Mouse (Mus musculus): ENCODE results near the gene Klhl11. TPM values are rescaled to one million over a fixed set of nuclear protein-coding genes. Genes with fewer than 3 reads are reported as not detected.

The Klhl11 gene
- polyA plus RNA-seq, 1 experiment from 2014 or later = 6.6 TPM

GRCm38 (mm10) chr11:100471352-100472196 is 967 bp downstream of the Klhl11 start:
- 4% methylated on average over 30 of the region's 30 CpGs for WGBS
- Histone ChIP-seq H3K4me2 (peak overlapping the region; percentile 99), H3K4me3 (peak overlapping the region; percentile 97), H3K4me1 (peaks cover 25% of the 10 kb centered on the region), H3K27me3 (replicated peaks) (no peaks in the 10 kb centered on the region), H3K27ac (replicated peaks) (peak overlapping the region; percentile 81), H3K9ac (peak overlapping the region; percentile 98), H3K9me3 (no peaks in the 10 kb centered on the region), H3K36me3 (peaks cover 25% of the 10 kb centered on the region)
- ATAC-seq (ENCODE audit: extremely low read depth, insufficient number of reproducible peaks, low FRiP score, low TSS enrichment) = no peak

GRCm38 (mm10) chr11:100465833-100466232 is 6.7 kb downstream of the Klhl11 start:
- WGBS = 32% methylated on average over 1 of the region's 1 CpGs
- no peak overlapping the region for H3K4me3 ChIP-seq
- no peak overlapping the region for H3K4me2 ChIP-seq
- H3K27ac ChIP-seq (replicated peaks) = no peak overlapping the region
- no peaks in the 10 kb centered on the region for H3K9me3 ChIP-seq
- peaks cover 45% of the 10 kb centered on the region for H3K36me3 ChIP-seq
- no peak for ATAC-seq (ENCODE audit: extremely low read depth, insufficient number of reproducible peaks, low FRiP score, low TSS enrichment)
- H3K9ac ChIP-seq = no peak overlapping the region
- peaks cover 22% of the 10 kb centered on the region for H3K4me1 ChIP-seq
- H3K27me3 ChIP-seq (replicated peaks) = no peaks in the 10 kb centered on the region

GRCm38 (mm10) chr11:100465229-100465792 is 7.2 kb downstream of the Klhl11 start:
- Histone ChIP-seq H3K4me3 (no peak overlapping the region), H3K27ac (replicated peaks) (no peak overlapping the region), H3K4me2 (no peak overlapping the region), H3K4me1 (peaks cover 17% of the 10 kb centered on the region), H3K27me3 (replicated peaks) (no peaks in the 10 kb centered on the region), H3K9me3 (no peaks in the 10 kb centered on the region), H3K36me3 (peaks cover 49% of the 10 kb centered on the region), H3K9ac (no peak overlapping the region)
- WGBS = 83% methylated on average over 1 of the region's 1 CpGs
- ATAC-seq (ENCODE audit: extremely low read depth, insufficient number of reproducible peaks, low FRiP score, low TSS enrichment) = no peak

- WGBS = 91% methylated on average over 10 of the region's 10 CpGs
Observed at GRCm38 (mm10) chr11:100462699-100463098, 9.8 kb downstream of the Klhl11 start.

GRCm38 (mm10) chr11:100457711-100458110 is 14.8 kb downstream of the Klhl11 start:
- no peaks in the 10 kb centered on the region for H3K4me1 ChIP-seq
- WGBS = 82% methylated on average over 5 of the region's 5 CpGs
- H3K4me3 ChIP-seq = no peak overlapping the region
- H3K9ac ChIP-seq = no peak overlapping the region
- ATAC-seq (ENCODE audit: extremely low read depth, insufficient number of reproducible peaks, low FRiP score, low TSS enrichment) = no peak
- no peaks in the 10 kb centered on the region for H3K9me3 ChIP-seq
- no peak overlapping the region for H3K4me2 ChIP-seq
- H3K27me3 ChIP-seq (replicated peaks) = no peaks in the 10 kb centered on the region
- H3K27ac ChIP-seq (replicated peaks) = no peak overlapping the region
- H3K36me3 ChIP-seq = peaks cover 53% of the 10 kb centered on the region

More at GRCm38 (mm10) chr11:100462699-100463098, 9.8 kb downstream of the Klhl11 start:
- Histone ChIP-seq H3K4me2 (no peak overlapping the region), H3K9ac (no peak overlapping the region), H3K4me3 (no peak overlapping the region), H3K27ac (replicated peaks) (no peak overlapping the region), H3K36me3 (peaks cover 57% of the 10 kb centered on the region), H3K9me3 (no peaks in the 10 kb centered on the region), H3K27me3 (replicated peaks) (no peaks in the 10 kb centered on the region), H3K4me1 (peaks cover 9% of the 10 kb centered on the region)
- no peak for ATAC-seq (ENCODE audit: extremely low read depth, insufficient number of reproducible peaks, low FRiP score, low TSS enrichment)

GRCm38 (mm10) chr11:100457247-100457646 is 15.3 kb downstream of the Klhl11 start:
- H3K9ac ChIP-seq = no peak overlapping the region
- no peak overlapping the region for H3K4me2 ChIP-seq
- peaks cover 50% of the 10 kb centered on the region for H3K36me3 ChIP-seq
- WGBS = 70% methylated on average over 4 of the region's 4 CpGs
- no peak for ATAC-seq (ENCODE audit: extremely low read depth, insufficient number of reproducible peaks, low FRiP score, low TSS enrichment)
- no peak overlapping the region for H3K27ac ChIP-seq (replicated peaks)
- no peaks in the 10 kb centered on the region for H3K9me3 ChIP-seq
- no peaks in the 10 kb centered on the region for H3K27me3 ChIP-seq (replicated peaks)
- no peaks in the 10 kb centered on the region for H3K4me1 ChIP-seq
- no peak overlapping the region for H3K4me3 ChIP-seq

- peaks cover 20% of the 10 kb centered on the region for H3K4me1 ChIP-seq
- H3K4me2 ChIP-seq = no peak overlapping the region
- ATAC-seq (ENCODE audit: extremely low read depth, insufficient number of reproducible peaks, low FRiP score, low TSS enrichment) = no peak
- no peak overlapping the region for H3K27ac ChIP-seq (replicated peaks)
- no peak overlapping the region for H3K9ac ChIP-seq
- H3K36me3 ChIP-seq = peaks cover 19% of the 10 kb centered on the region
- no peak overlapping the region for H3K4me3 ChIP-seq
- H3K9me3 ChIP-seq = no peaks in the 10 kb centered on the region
- 87% methylated on average over 6 of the region's 6 CpGs for WGBS
- H3K27me3 ChIP-seq (replicated peaks) = no peaks in the 10 kb centered on the region
Observed at GRCm38 (mm10) chr11:100442625-100443024, 29.9 kb downstream of the Klhl11 start.

- Histone ChIP-seq H3K27ac (replicated peaks) (peak within 1 kb of the TSS; percentile 67), H3K4me1 (peaks cover 20% of the 10 kb centered on the region), H3K4me2 (peak within 1 kb of the TSS; percentile 71), H3K4me3 (peak within 1 kb of the TSS; percentile 91), H3K9me3 (no peaks in the 10 kb centered on the region), H3K36me3 (peaks cover 26% of the 10 kb centered on the region), H3K27me3 (replicated peaks) (no peaks in the 10 kb centered on the region), H3K9ac (peak within 1 kb of the TSS; percentile 95)
- ATAC-seq (ENCODE audit: extremely low read depth, insufficient number of reproducible peaks, low FRiP score, low TSS enrichment) = no peak
- 87% methylated on average over 8 of the region's 8 CpGs for WGBS
Observed at GRCm38 (mm10) chr11:100441797-100442196, 30.7 kb downstream of the Klhl11 start, which contains the start of the genes Nt5c3b and Klhl10. Nt5c3b (minus strand) TSS chr11:100441808. Klhl10 (plus strand) TSS chr11:100441917.

- Histone ChIP-seq H3K9ac (peak overlapping the region; percentile 95), H3K4me2 (peak overlapping the region; percentile 71), H3K27me3 (replicated peaks) (no peaks in the 10 kb centered on the region), H3K9me3 (no peaks in the 10 kb centered on the region), H3K4me3 (peak overlapping the region; percentile 91), H3K4me1 (peaks cover 20% of the 10 kb centered on the region), H3K36me3 (peaks cover 35% of the 10 kb centered on the region), H3K27ac (replicated peaks) (peak overlapping the region; percentile 67)
- WGBS = 2% methylated on average over 52 of the region's 52 CpGs
- ATAC-seq (ENCODE audit: extremely low read depth, insufficient number of reproducible peaks, low FRiP score, low TSS enrichment) = peak; percentile 74; the same call in 1 of the 2 replicates
Observed at GRCm38 (mm10) chr11:100440691-100441522, 31.6 kb downstream of the Klhl11 start.

GRCm38 (mm10) chr11:100437901-100438300 is 34.6 kb downstream of the Klhl11 start:
- ATAC-seq (ENCODE audit: extremely low read depth, insufficient number of reproducible peaks, low FRiP score, low TSS enrichment) = no peak
- Histone ChIP-seq H3K27ac (replicated peaks) (no peak overlapping the region), H3K4me1 (peaks cover 20% of the 10 kb centered on the region), H3K4me3 (no peak overlapping the region), H3K27me3 (replicated peaks) (no peaks in the 10 kb centered on the region), H3K9ac (no peak overlapping the region), H3K4me2 (no peak overlapping the region), H3K36me3 (peaks cover 62% of the 10 kb centered on the region), H3K9me3 (no peaks in the 10 kb centered on the region)
- 98% methylated on average over 1 of the region's 1 CpGs for WGBS

- no peak overlapping the region for H3K27ac ChIP-seq (replicated peaks)
- H3K4me3 ChIP-seq = no peak overlapping the region
- H3K36me3 ChIP-seq = peaks cover 76% of the 10 kb centered on the region
- no peak overlapping the region for H3K4me2 ChIP-seq
- no peak overlapping the region for H3K9ac ChIP-seq
- no peak for ATAC-seq (ENCODE audit: extremely low read depth, insufficient number of reproducible peaks, low FRiP score, low TSS enrichment)
- H3K9me3 ChIP-seq = no peaks in the 10 kb centered on the region
- no peaks in the 10 kb centered on the region for H3K27me3 ChIP-seq (replicated peaks)
- peaks cover 26% of the 10 kb centered on the region for H3K4me1 ChIP-seq
- WGBS = 83% methylated on average over 9 of the region's 9 CpGs
Observed at GRCm38 (mm10) chr11:100435678-100436246, 36.8 kb downstream of the Klhl11 start.
